Mouse (Mus musculus): Measurements from ENCODE around the gene Fxyd7.

Gene Fxyd7

GRCm38 (mm10) chr7:30996491-30996890 lies 54.8 kb downstream of the Fxyd7 start:
- DNase-seq = no peak

- no peak for DNase-seq
These were observed 57.3 kb downstream of the Fxyd7 start for GRCm38 (mm10) chr7:30993986-30994385.
